Mouse (Mus musculus): ENCODE measurements around the gene Hspb2.
A peak's percentile ranks its signal among the peaks of the same experiment; 100 is the strongest.

DNA sequence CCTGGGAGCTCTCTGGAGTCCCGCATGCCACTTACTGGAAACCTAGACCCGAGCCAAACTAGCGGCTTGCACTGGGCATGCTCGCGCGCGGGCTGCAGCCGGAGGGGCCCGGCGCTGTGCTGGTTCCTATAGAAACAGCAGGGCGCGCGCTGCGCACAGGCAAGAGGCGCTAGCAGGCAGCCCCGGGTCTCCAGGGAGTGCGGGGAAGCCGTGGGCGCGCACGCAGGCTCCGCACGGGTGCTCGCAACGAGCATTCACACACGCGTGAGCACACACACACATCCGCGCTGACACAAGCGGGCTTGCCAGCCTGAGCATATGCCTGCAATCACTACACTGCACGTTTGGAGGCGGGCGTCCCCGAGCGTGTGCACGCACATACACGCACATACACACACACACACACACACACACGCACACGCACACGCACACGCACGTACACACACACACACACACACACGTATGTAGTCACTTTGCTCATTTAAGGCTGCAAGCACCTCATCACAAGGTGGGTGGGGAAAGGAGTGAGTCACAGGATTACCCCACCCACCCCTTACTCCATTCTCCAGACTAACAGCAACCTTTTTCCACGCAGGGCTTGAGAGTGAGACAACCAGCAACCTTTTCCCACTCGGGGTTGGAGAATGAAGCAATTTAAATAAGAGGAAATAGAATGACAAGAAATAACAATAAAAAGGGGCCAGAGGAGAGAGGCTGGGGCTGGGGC lies 24.1 kb downstream of the Hspb2 start:
- 0 out of 2 replicates have a peak, but pooled peaks have one; percentile 19 for TF ChIP-seq POLR2A (IDR thresholded peaks at IDR 0.05; ENCODE audit: borderline replicate concordance, extremely low read depth, low read depth, low read length)
- TF ChIP-seq CTCF (IDR thresholded peaks at IDR 0.05; ENCODE audit: insufficient read depth, low read length), result no peak
